Mouse (Mus musculus) spleen, postnatal 0 days (tissue): ENCODE results near the gene Krtap15. TPM values are rescaled to one million over a fixed set of nuclear protein-coding genes. Genes with fewer than 3 reads are reported as not detected.

Source experiments
- polyA plus RNA-seq: library from polyadenylated mRNA; unstranded; fragments of >200 nt; fragmentation: Nextera tagmentation; extraction: Ambion mirVana; gene quantifications from 2 replicates; pipeline ENCODE4 v1.2.1, GENCODE M21; 2015

The Krtap15 gene
- polyA plus RNA-seq: not detected in 2 replicates

DNA sequence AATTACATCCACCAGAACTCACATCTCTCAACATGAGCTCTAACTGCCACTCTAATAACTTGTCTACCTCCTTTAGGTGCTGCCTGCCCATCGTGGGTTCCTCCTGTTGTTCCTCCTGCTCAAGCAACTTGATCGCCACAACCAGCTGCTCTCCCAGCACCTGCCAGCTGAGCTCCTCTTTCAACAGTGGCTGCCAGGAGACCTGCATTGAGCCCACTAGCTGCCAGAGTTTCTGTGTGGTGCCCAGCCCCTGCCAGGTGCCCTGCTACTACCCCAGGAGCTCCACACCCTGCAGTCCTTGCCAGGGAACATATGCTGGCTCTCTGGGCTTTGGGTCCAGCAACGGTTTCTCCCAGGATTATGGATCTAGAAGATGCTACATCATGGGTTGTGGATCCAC, at the start of gene Krtap15:
Gene Krtap15 (plus strand): TSS at position 150 of the 400 bp plus-strand sequence.

DNA sequence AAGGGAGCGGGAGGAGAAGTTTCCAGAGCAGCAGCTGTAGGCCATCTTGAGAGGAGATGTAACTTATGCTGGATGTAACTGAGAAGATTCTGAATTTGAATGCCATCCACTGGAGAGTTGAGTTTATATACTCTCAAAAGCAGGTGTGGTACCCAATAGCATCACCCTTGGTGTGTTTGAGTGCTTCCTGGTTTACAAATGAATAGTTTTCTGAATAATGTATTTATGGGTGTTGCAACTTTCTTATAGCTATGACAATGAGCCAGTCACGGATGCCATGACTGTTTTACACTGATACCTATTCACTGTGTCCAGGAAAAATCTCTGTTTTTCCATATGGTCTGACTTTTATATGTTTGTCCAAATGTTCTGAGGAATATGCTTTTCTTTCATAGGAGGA, 45.9 kb upstream of the Krtap15 start, which contains the start of gene 2310057N15Rik:
Gene 2310057N15Rik (minus strand): TSS at position 101 of the 400 bp plus-strand sequence.

DNA sequence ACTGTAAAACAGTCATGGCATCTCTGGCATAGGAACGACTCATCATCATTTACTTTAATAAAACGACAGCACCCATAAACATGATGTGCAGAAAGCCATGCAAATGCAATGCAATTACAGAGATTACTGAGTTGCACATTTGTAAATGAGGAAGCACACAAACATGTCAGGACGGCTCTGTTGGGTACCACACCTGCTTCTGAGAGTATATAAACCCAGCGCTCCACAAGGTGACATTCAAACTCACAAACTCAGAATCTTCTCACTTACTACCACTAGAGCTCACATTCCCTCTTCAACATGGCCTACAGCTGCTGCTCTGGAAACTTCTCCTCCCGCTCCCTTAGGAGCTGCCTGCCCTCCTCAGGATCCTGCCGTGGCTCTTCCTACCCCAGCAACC, 42.4 kb upstream of the Krtap15 start, which contains the start of gene Gm5965:
Gene Gm5965 (plus strand): TSS at position 301 of the 400 bp plus-strand sequence.

GRCm38 (mm10) chr16:88811827-88812226, 8.2 kb upstream of the Krtap15 start, which contains the start of gene Gm20741:
TSS of gene Gm20741 (minus strand) at chr16:88812220.

DNA sequence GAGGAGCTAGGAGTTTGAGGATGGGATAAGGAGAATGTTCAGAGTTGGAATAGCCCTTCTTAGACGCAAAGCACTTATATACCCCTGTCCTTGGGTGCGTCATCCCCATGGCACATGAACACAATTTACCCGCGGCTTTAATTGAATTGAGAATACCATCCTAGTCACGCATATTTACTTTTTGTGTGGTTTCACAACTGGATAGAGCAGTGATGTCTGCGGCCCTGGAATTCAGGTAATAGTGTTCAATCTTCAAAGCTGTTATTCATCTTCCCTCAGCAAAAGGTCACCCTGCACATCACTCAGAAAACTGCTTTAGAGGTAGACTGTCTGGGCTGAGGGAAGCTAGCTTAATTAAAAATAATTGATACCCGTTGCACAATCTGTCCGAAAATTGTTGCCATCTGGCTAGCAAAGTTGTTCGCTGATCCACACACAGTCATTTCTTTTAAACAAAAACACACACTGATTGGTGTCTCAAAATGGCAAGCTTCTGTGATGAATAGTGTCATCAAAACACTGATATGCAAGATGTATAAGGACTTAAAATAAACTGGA, 6.2 kb downstream of the Krtap15 start, which contains the start of gene Krtap14:
Gene Krtap14 (minus strand): TSS at position 51 of the 558 bp plus-strand sequence.

GRCm38 (mm10) chr16:88869311-88869710, 49.3 kb downstream of the Krtap15 start, which contains the start of gene Krtap19-1:
TSS of gene Krtap19-1 (minus strand) at chr16:88869411.

GRCm38 (mm10) chr16:88874169-88874568, 54.2 kb downstream of the Krtap15 start, which contains the start of gene Krtap19-2:
TSS of gene Krtap19-2 (minus strand) at chr16:88874269.

DNA sequence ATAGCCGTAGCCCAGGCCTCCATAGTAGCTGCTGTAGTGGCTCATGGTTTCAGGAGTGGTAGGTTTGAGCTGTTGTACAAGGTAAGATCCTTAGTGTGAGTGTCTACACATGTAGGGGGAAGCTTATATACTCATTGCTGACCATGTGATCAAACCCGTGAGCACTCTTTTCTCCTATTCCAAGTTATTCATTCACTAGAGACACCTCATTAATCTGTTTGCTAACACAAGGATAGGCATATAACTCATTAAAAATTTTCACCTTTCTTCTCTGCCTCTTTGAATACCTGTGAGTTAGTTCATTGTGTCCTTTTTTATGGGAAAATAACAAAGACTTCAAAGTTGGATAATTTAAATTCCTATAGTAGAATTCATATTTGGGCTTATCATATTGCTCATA, 57.9 kb downstream of the Krtap15 start, which contains the start of gene Krtap19-3:
Gene Krtap19-3 (minus strand): TSS at position 101 of the 400 bp plus-strand sequence.

Other genes with a start within 250 kb of the Krtap15 start
- gene Krtap24-1, start 207.9 kb upstream of the Krtap15 start, polyA plus RNA-seq: not detected in 2 replicates
- not detected in 2 replicates for gene 2310079G19Rik, start 192.5 kb upstream of the Krtap15 start, polyA plus RNA-seq
- gene Krtap26-1, start 172.4 kb upstream of the Krtap15 start, polyA plus RNA-seq: not detected in 2 replicates
- not detected in 2 replicates for gene Krtap27-1, start 148.5 kb upstream of the Krtap15 start, polyA plus RNA-seq
- 0.17 TPM in 1 of 2 replicates, not detected in the other for gene 2310061N02Rik, start 112.3 kb upstream of the Krtap15 start, polyA plus RNA-seq
- gene Krtap13-1, start 91.4 kb upstream of the Krtap15 start, polyA plus RNA-seq: not detected in 2 replicates
- gene Krtap13, start 68.6 kb upstream of the Krtap15 start, polyA plus RNA-seq: not detected in 2 replicates
- not detected in 2 replicates for gene 2310034C09Rik, start 61.4 kb upstream of the Krtap15 start, polyA plus RNA-seq
- gene 2310057N15Rik, start 46.0 kb upstream of the Krtap15 start, polyA plus RNA-seq: not detected in 2 replicates
- gene Gm5965, start 42.3 kb upstream of the Krtap15 start, polyA plus RNA-seq: not detected in 2 replicates
- not detected in 2 replicates for gene Gm20741, start 8.0 kb upstream of the Krtap15 start, polyA plus RNA-seq
- gene Krtap14, start 5.9 kb downstream of the Krtap15 start, polyA plus RNA-seq: not detected in 2 replicates
- gene Krtap19-1, start 49.2 kb downstream of the Krtap15 start, polyA plus RNA-seq: not detected in 2 replicates
- not detected in 2 replicates for gene Krtap19-2, start 54.1 kb downstream of the Krtap15 start, polyA plus RNA-seq
- gene Krtap19-3, start 57.8 kb downstream of the Krtap15 start, polyA plus RNA-seq: not detected in 2 replicates
- gene Krtap19-4, start 64.9 kb downstream of the Krtap15 start, polyA plus RNA-seq: not detected in 2 replicates
- not detected in 2 replicates for gene Krtap19-5, start 76.2 kb downstream of the Krtap15 start, polyA plus RNA-seq
- not detected in 2 replicates for gene Krtap19-9b, start 112.0 kb downstream of the Krtap15 start, polyA plus RNA-seq
- not detected in 2 replicates for gene Krtap16-3, start 142.7 kb downstream of the Krtap15 start, polyA plus RNA-seq
- gene Krtap22-2, start 190.5 kb downstream of the Krtap15 start, polyA plus RNA-seq: not detected in 2 replicates
- not detected in 2 replicates for gene Gm10229, start 195.1 kb downstream of the Krtap15 start, polyA plus RNA-seq
- gene Krtap6-1, start 211.5 kb downstream of the Krtap15 start, polyA plus RNA-seq: not detected in 2 replicates
- not detected in 2 replicates for gene Gm10228, start 221.3 kb downstream of the Krtap15 start, polyA plus RNA-seq
- gene Krtap6-5, start 227.7 kb downstream of the Krtap15 start, polyA plus RNA-seq: not detected in 2 replicates
- not detected in 2 replicates for gene 1110025L11Rik, start 243.8 kb downstream of the Krtap15 start, polyA plus RNA-seq